Mouse (Mus musculus) bone marrow, adult 2 months (tissue): ENCODE results near the gene Exosc8.

Source experiments
- CTCF ChIP-seq: fragments of 200-500 bp; IDR thresholded peaks from 2 replicates; pipeline ENCODE4 v1.5.1; 2011; ENCODE audit warnings: low read length, control low read depth; ENCODE audit not compliant: control insufficient read depth, insufficient read depth
- POLR2A ChIP-seq: fragments of 200-500 bp; IDR thresholded peaks from 2 replicates; pipeline ENCODE4 v1.6.1; 2011; ENCODE audit warnings: low read depth, mild to moderate bottlenecking, control low read depth, low read length, borderline replicate concordance; ENCODE audit not compliant: control insufficient read depth

DNA sequence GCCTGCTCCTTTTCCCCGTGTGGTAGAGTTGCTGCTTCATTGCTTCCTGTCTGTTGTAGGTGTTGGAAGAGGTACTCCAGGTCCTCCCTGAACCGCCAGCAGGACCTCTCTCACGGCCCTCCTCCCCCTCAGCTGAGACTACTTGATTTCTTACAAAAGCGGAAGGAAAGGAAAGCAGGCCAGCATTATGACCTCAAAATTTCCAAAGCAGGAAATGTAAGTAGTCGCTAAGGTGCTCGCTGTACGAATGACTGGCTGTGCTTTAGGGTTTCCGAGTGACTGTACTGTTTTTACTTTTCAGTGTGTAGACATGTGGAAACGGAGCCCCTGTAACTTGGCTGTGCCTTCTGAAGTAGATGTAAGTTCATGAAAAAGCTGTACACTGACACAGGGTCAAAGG is 26.2 kb downstream of the Exosc8 start:
- TF ChIP-seq CTCF (no peak), POLR2A (no peak)
